Mouse (Mus musculus) common myeloid progenitor, adult 5-6 weeks (primary cell): ENCODE data around the gene Alkbh1. TPM values are rescaled to one million over a fixed set of nuclear protein-coding genes. Genes with fewer than 3 reads are reported as not detected.

ENCODE experiments used
- ATAC-seq: replicated peaks from 2 replicates; pipeline ENCODE4 v1.8.0; 2016; ENCODE audit warnings: low read depth, mild to moderate bottlenecking, moderate TSS enrichment, inconsistent platforms; ENCODE audit not compliant: poor library complexity, severe bottlenecking
- total RNA-seq: library from RNA; stranded (forward); fragments of 200-1000, 187-1606 nt; gene quantifications from 2 replicates; pipeline ENCODE4 v1.2.3, GENCODE M21; 2017

The Alkbh1 gene
- total RNA-seq, 1 experiment from 2014 or later, result 48.6 TPM

- ATAC-seq, result peak; percentile 95
These were observed 55.6 kb downstream of the Alkbh1 start, which contains the start of gene Sptlc2 for GRCm38 (mm10) chr12:87388122-87388774. Sptlc2 (minus strand) TSS chr12:87388355.

DNA sequence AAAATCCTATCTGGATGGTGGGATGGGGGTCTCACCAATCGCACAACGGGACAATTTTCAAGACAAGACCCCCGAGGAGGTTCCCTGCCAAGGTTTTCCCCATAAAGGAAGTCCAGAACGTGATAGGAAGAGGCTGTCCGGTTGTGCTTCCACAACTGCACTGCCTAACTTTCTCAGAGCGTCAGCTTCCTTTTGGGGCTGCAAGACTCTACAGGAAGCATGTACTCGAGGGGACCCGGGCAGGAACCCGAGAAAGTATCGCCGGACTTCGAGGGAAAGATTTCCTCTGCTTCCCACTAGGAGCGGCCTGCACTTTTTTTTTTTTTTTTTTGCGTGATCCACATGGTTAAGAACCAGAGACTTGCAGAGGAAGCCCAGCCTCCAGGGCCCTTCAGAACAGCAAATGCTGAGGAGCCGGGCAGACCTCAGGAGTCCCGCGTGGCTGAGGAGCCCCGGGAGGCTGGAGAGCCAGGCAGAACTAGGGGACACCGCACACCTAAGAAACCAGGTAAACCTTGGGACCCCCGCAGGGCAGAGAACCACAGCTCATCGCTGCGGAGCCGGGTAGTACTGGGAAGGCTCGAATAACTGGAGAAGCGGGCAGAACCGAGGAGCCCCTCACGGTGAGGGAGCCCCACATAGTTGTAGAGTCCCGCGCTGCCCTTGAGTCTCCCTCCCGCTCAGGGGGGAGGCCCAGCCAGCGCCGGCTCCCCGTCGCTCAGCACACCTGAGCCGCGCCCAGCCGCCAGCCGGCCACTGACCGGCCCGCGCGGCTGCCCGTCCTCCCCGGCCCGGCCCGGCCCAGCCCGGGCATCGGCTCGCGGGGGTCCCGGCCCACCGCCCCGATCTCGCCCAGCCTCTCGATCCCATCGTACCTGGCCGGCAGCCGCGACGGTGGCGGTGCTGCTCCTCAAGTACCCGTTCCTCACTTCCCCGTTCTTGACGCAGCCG lies 56.4 kb downstream of the Alkbh1 start:
- ATAC-seq, result 0 out of 2 replicates have a peak, but pooled peaks have one; percentile 12

DNA sequence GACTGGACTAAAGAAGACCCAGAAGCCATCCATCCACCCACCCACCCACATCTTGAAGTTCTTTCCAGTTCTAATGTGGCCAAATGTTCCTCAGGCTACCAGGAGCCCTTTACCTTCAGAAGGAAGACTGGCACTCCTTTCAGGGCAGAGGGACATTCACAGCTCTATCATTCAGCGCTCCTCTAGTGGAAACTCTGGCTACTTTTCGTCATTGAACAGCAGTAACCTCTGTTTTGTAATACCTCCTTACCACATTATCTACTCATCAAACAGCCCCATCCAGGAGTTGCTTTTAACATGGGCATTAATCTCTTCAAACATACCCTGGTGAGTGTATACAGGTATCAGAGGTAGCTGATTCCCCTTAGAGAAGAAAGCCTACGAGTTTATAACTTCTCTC lies 58.8 kb downstream of the Alkbh1 start:
- ATAC-seq, result no peak

DNA sequence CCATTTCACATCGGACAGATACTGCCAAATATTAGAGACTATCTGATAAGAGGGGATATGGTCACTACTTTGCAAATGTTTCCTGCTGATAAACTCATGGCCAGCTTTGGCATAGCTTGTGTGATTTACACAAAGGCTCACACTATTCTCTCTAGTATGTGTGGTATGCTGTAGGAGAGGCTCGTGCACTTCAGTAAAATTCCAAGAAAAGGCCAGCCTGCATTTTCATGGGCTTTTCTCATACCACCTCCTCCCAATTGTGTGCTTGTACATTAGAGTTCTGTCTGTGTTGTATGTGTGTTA lies 62.5 kb downstream of the Alkbh1 start:
- ATAC-seq, result no peak

- ATAC-seq, result peak; percentile 46
These were observed 63.0 kb downstream of the Alkbh1 start for GRCm38 (mm10) chr12:87380586-87381379.

GRCm38 (mm10) chr12:87379496-87379895 lies 64.3 kb downstream of the Alkbh1 start:
- no peak for ATAC-seq

Other genes with a start within 250 kb of the Alkbh1 start
- gene Samd15, start 244.3 kb downstream of the Alkbh1 start, total RNA-seq, result 2.1 TPM in 1 of 2 replicates, not detected in the other
- gene Tmed8, start 243.6 kb downstream of the Alkbh1 start, total RNA-seq, result 8.1 TPM in 2 replicates
- not detected in 2 replicates for gene Noxred1, start 205.3 kb downstream of the Alkbh1 start, total RNA-seq
- 19.3 and 23.7 TPM in 2 replicates for gene Vipas39, start 177.8 kb downstream of the Alkbh1 start, total RNA-seq
- 253 and 275 TPM in 2 replicates for gene Ahsa1, start 177.5 kb downstream of the Alkbh1 start, total RNA-seq
- gene Ism2, start 144.3 kb downstream of the Alkbh1 start, total RNA-seq, result not detected in 2 replicates
- 70.8 and 79.8 TPM in 2 replicates for gene Sptlc2, start 55.7 kb downstream of the Alkbh1 start, total RNA-seq
- 100.0 and 104 TPM in 2 replicates for gene Slirp, start 121 bp downstream of the Alkbh1 start, total RNA-seq
- 178 and 187 TPM in 2 replicates for gene Snw1, start 28.3 kb upstream of the Alkbh1 start, total RNA-seq
- gene Gm5788, start 50.7 kb upstream of the Alkbh1 start, total RNA-seq, result not detected in 2 replicates
- gene Gm8300, start 70.3 kb upstream of the Alkbh1 start, total RNA-seq, result not detected in 2 replicates
- gene Oog1, start 158.7 kb upstream of the Alkbh1 start, total RNA-seq, result not detected in 2 replicates
- not detected in 2 replicates for gene Gm4027, start 174.9 kb upstream of the Alkbh1 start, total RNA-seq
- gene Gm16381, start 200.6 kb upstream of the Alkbh1 start, total RNA-seq, result not detected in 2 replicates